Comparison of ENCODE assay signal across 8 mouse cellular contexts in the genomic region with DNA sequence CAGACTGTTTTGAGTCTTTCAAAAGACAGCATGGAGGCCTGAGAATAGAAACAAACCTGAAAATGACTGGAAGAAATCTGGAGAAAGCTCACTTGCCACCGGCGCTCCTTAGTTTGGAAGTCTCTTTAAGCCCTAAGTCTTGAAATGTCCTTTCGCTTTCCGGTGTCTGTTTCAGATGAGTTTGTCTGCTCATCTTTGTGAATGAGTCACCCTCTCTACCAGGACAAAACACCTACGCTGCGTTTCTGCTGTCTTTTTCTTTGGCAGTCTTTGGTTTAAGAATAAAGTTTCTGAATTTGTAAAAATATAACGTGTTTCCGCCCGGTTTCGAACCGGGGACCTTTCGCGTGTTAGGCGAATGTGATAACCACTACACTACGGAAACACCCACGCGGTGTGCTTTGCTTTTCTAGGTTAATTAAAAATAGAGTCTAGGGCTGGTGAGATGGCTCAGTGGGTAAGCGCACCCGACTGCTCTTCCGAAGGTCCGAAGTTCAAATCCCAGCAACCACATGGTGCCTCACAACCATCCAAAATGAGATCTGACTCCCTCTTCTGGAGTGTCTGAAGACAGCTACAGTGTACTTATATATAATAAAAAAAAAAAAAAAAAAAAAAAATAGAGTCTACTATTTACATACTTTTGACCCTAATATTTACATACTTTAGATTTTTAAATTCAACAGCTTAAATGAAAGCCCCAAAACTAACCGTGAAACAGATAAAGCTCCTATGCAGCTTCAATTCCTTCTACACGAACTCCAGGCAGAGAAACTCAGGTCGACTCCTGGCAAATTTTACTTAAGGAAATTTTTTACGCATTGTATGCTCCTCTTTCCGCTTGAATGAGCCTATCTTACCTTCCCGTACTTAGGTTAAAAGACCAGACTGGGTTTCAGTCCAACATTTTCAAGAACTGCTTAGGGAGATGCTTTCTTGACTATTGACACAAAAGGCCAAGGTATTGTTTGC. TPM values are rescaled to one million over a fixed set of nuclear protein-coding genes. Genes with fewer than 3 reads are reported as not detected.
DNase-seq lines count a peak whose midpoint lies in the region; ATAC-seq and TF ChIP-seq lines count a peak whose summit lies in the region.

No protein-coding gene starts in this region.

- peak; percentile 72 for ATAC-seq in erythroid progenitor cell, adult 5-6 weeks (replicated peaks; ENCODE audit: low FRiP score, poor library complexity, severe bottlenecking)
- ATAC-seq in heart, embryonic 15.5 days (replicated peaks; ENCODE audit: insufficient number of reproducible peaks, insufficient read depth, low FRiP score, low read depth) = 0 out of 2 replicates have a peak, but pooled peaks have one; percentile 53
- ATAC-seq in liver, embryonic 15.5 days (ENCODE audit: insufficient read depth) = peak; percentile 73
- peak; percentile 66; the same call in 1 of the 2 replicates for ATAC-seq in neural tube, embryonic 14.5 days (ENCODE audit: low read depth)

- H3K36me3 ChIP-seq in ES-Bruce4 (ENCODE audit: control insufficient read depth, insufficient read depth, low read length, poor library complexity, severe bottlenecking) = no peaks in the 10 kb centered on the region
- H3K36me3 ChIP-seq in heart, embryonic 15.5 days = no peaks in the 10 kb centered on the region
- H3K36me3 ChIP-seq in liver, embryonic 15.5 days (replicated peaks) = no peaks in the 10 kb centered on the region
- H3K36me3 ChIP-seq in neural tube, embryonic 14.5 days (ENCODE audit: control insufficient read depth, insufficient read depth, low read length) = no peaks in the 10 kb centered on the region

- 16% methylated on average over 27 of the region's 27 CpGs for WGBS in heart, embryonic 15.5 days
- WGBS in liver, embryonic 15.5 days (ENCODE audit: insufficient replicate concordance) = 14% methylated on average over 27 of the region's 27 CpGs
- WGBS in neural tube, embryonic 14.5 days = 17% methylated on average over 27 of the region's 27 CpGs

- peak overlapping the region; percentile 45 for H3K4me3 ChIP-seq in ES-Bruce4 (ENCODE audit: low read depth, low read length)
- 0 out of 2 replicates have a peak overlapping the region, but pooled peaks have one; percentile 28 for H3K4me3 ChIP-seq in heart, embryonic 15.5 days
- H3K4me3 ChIP-seq in liver, embryonic 15.5 days (replicated peaks) = peak overlapping the region; percentile 7
- H3K4me3 ChIP-seq in neural tube, embryonic 14.5 days (ENCODE audit: low read depth, low read length) = no peak overlapping the region

- H3K27me3 ChIP-seq in ES-Bruce4 (ENCODE audit: control insufficient read depth, insufficient read depth, low read length, poor library complexity, severe bottlenecking) = peaks cover 3% of the 10 kb centered on the region; the same call in 1 of the 2 replicates
- peaks cover 53% of the 10 kb centered on the region for H3K27me3 ChIP-seq in heart, embryonic 15.5 days
- H3K27me3 ChIP-seq in liver, embryonic 15.5 days = peaks cover 44% of the 10 kb centered on the region
- H3K27me3 ChIP-seq in neural tube, embryonic 14.5 days (ENCODE audit: control insufficient read depth, insufficient read depth, low read length) = peaks cover 72% of the 10 kb centered on the region

- H3K4me2 ChIP-seq in heart, embryonic 15.5 days = peak overlapping the region; percentile 55
- H3K4me2 ChIP-seq in liver, embryonic 15.5 days = peak overlapping the region; percentile 41
- no peak overlapping the region for H3K4me2 ChIP-seq in neural tube, embryonic 14.5 days (ENCODE audit: low read depth, low read length)

- DNase-seq in adrenal gland, postnatal 14 days = peak; percentile 80
- peak; percentile 65 to 76 for DNase-seq in kidney, postnatal 36 days
- DNase-seq in thymus, postnatal 36 days = peak; percentile 77 to 81

- no peaks in the 10 kb centered on the region for H3K9me3 ChIP-seq in ES-Bruce4 (replicated peaks; ENCODE audit: control insufficient read depth, insufficient read depth, low read length, poor library complexity, severe bottlenecking)
- no peaks in the 10 kb centered on the region for H3K9me3 ChIP-seq in heart, embryonic 15.5 days (replicated peaks)
- no peaks in the 10 kb centered on the region for H3K9me3 ChIP-seq in liver, embryonic 15.5 days (replicated peaks)
- no peaks in the 10 kb centered on the region for H3K9me3 ChIP-seq in neural tube, embryonic 14.5 days (ENCODE audit: control insufficient read depth, low read length)

- no peak for TF ChIP-seq EP300 in ES-Bruce4 (IDR thresholded peaks at IDR 0.05; ENCODE audit: insufficient read depth, low read depth, low read length)

- H3K4me1 ChIP-seq in ES-Bruce4 (ENCODE audit: control insufficient read depth, insufficient read depth, low read length) = no peaks in the 10 kb centered on the region
- H3K4me1 ChIP-seq in heart, embryonic 15.5 days (replicated peaks) = peaks cover 10% of the 10 kb centered on the region
- H3K4me1 ChIP-seq in liver, embryonic 15.5 days (replicated peaks) = peaks cover 30% of the 10 kb centered on the region
- H3K4me1 ChIP-seq in neural tube, embryonic 14.5 days (ENCODE audit: control insufficient read depth, insufficient read depth, low read length) = no peaks in the 10 kb centered on the region

- no peak overlapping the region for H3K27ac ChIP-seq in ES-Bruce4 (ENCODE audit: insufficient read depth, low read length)
- no peak overlapping the region for H3K27ac ChIP-seq in heart, embryonic 15.5 days
- H3K27ac ChIP-seq in liver, embryonic 15.5 days (replicated peaks) = no peak overlapping the region
- H3K27ac ChIP-seq in neural tube, embryonic 14.5 days (ENCODE audit: low read depth, low read length) = no peak overlapping the region

- H3K9ac ChIP-seq in ES-Bruce4 (ENCODE audit: low read depth, poor library complexity, severe bottlenecking) = peak overlapping the region; percentile 63
- H3K9ac ChIP-seq in heart, embryonic 15.5 days = no peak overlapping the region
- no peak overlapping the region for H3K9ac ChIP-seq in liver, embryonic 15.5 days
- no peak overlapping the region for H3K9ac ChIP-seq in neural tube, embryonic 14.5 days (replicated peaks; ENCODE audit: low read depth, low read length)

- no peak for TF ChIP-seq POLR2A in ES-Bruce4 (IDR thresholded peaks at IDR 0.05; ENCODE audit: insufficient read depth, low read length)

- TF ChIP-seq CTCF in ES-Bruce4 (IDR thresholded peaks at IDR 0.05; ENCODE audit: low read depth, low read length) = no peak

RNA-seq across cellular contexts. Expression of a gene that starts 6.2 kb away (rescaled TPM):
- 4.1 and 6.9 TPM in 2 replicates for polyA plus RNA-seq in ES-Bruce4 (2011; ENCODE audit: insufficient read depth, insufficient read length, low read depth, missing spikeins)
- 0.74 TPM in 1 of 2 replicates, not detected in the other for total RNA-seq in adrenal gland, postnatal 14 days (2021)
- 4.0 TPM in 1 of 2 replicates, not detected in the other for total RNA-seq in erythroid progenitor cell, adult 5-6 weeks (2015; ENCODE audit: low replicate concordance)
- not detected in 2 replicates for total RNA-seq in erythroid progenitor cell, adult 5-6 weeks (2017; ENCODE audit: low replicate concordance)
- 9.5 and 113 TPM in 2 replicates for polyA plus RNA-seq in heart, embryonic 15.5 days (2015; fragmentation: Nextera tagmentation; extraction: Ambion mirVana)
- 0.62 and 1.0 TPM in 2 replicates for polyA plus RNA-seq in liver, embryonic 15.5 days (2015; fragmentation: Nextera tagmentation; extraction: Ambion mirVana)
- polyA plus RNA-seq in neural tube, embryonic 14.5 days (2014; fragmentation: Nextera tagmentation; extraction: Ambion mirVana) = not detected in 2 replicates

RNA-seq across cellular contexts. Expression of a gene that starts 19.6 kb away (rescaled TPM):
- 13.0 and 17.2 TPM in 2 replicates for polyA plus RNA-seq in ES-Bruce4 (2011; ENCODE audit: insufficient read depth, insufficient read length, low read depth, missing spikeins)
- 203 and 342 TPM in 2 replicates for total RNA-seq in adrenal gland, postnatal 14 days (2021)
- total RNA-seq in erythroid progenitor cell, adult 5-6 weeks (2015; ENCODE audit: low replicate concordance) = 4.6 TPM in 1 of 2 replicates, not detected in the other
- 2,615 and 4,600 TPM in 2 replicates for total RNA-seq in erythroid progenitor cell, adult 5-6 weeks (2017; ENCODE audit: low replicate concordance)
- 3.5 TPM in 1 of 2 replicates, not detected in the other for polyA plus RNA-seq in heart, embryonic 15.5 days (2015; fragmentation: Nextera tagmentation; extraction: Ambion mirVana)
- 9.5 and 11.4 TPM in 2 replicates for polyA plus RNA-seq in liver, embryonic 15.5 days (2015; fragmentation: Nextera tagmentation; extraction: Ambion mirVana)
- polyA plus RNA-seq in neural tube, embryonic 14.5 days (2014; fragmentation: Nextera tagmentation; extraction: Ambion mirVana) = not detected in 2 replicates

RNA-seq across cellular contexts. Expression of a gene that starts 19.9 kb away (rescaled TPM):
- 54.4 and 58.6 TPM in 2 replicates for polyA plus RNA-seq in ES-Bruce4 (2011; ENCODE audit: insufficient read depth, insufficient read length, low read depth, missing spikeins)
- total RNA-seq in adrenal gland, postnatal 14 days (2021) = 207 and 301 TPM in 2 replicates
- total RNA-seq in erythroid progenitor cell, adult 5-6 weeks (2015; ENCODE audit: low replicate concordance) = 206 and 707 TPM in 2 replicates
- 2,593 and 2,906 TPM in 2 replicates for total RNA-seq in erythroid progenitor cell, adult 5-6 weeks (2017; ENCODE audit: low replicate concordance)
- polyA plus RNA-seq in heart, embryonic 15.5 days (2015; fragmentation: Nextera tagmentation; extraction: Ambion mirVana) = 1.6 and 1.7 TPM in 2 replicates
- polyA plus RNA-seq in liver, embryonic 15.5 days (2015; fragmentation: Nextera tagmentation; extraction: Ambion mirVana) = 4.4 and 5.4 TPM in 2 replicates
- polyA plus RNA-seq in neural tube, embryonic 14.5 days (2014; fragmentation: Nextera tagmentation; extraction: Ambion mirVana) = 0.98 TPM in 1 of 2 replicates, not detected in the other

RNA-seq across cellular contexts. Expression of a gene that starts 25.4 kb away (rescaled TPM):
- 5.6 and 6.5 TPM in 2 replicates for polyA plus RNA-seq in ES-Bruce4 (2011; ENCODE audit: insufficient read depth, insufficient read length, low read depth, missing spikeins)
- total RNA-seq in adrenal gland, postnatal 14 days (2021) = 104 and 144 TPM in 2 replicates
- 116 and 173 TPM in 2 replicates for total RNA-seq in erythroid progenitor cell, adult 5-6 weeks (2015; ENCODE audit: low replicate concordance)
- 364 and 489 TPM in 2 replicates for total RNA-seq in erythroid progenitor cell, adult 5-6 weeks (2017; ENCODE audit: low replicate concordance)
- 8.6 and 12.1 TPM in 2 replicates for polyA plus RNA-seq in heart, embryonic 15.5 days (2015; fragmentation: Nextera tagmentation; extraction: Ambion mirVana)
- 40.8 and 42.0 TPM in 2 replicates for polyA plus RNA-seq in liver, embryonic 15.5 days (2015; fragmentation: Nextera tagmentation; extraction: Ambion mirVana)
- 5.7 and 5.8 TPM in 2 replicates for polyA plus RNA-seq in neural tube, embryonic 14.5 days (2014; fragmentation: Nextera tagmentation; extraction: Ambion mirVana)

RNA-seq across cellular contexts. Expression of a gene that starts 27.0 kb away (rescaled TPM):
- 6.3 and 7.9 TPM in 2 replicates for polyA plus RNA-seq in ES-Bruce4 (2011; ENCODE audit: insufficient read depth, insufficient read length, low read depth, missing spikeins)
- 114 and 174 TPM in 2 replicates for total RNA-seq in adrenal gland, postnatal 14 days (2021)
- total RNA-seq in erythroid progenitor cell, adult 5-6 weeks (2015; ENCODE audit: low replicate concordance) = 142 and 172 TPM in 2 replicates
- 3,967 and 4,951 TPM in 2 replicates for total RNA-seq in erythroid progenitor cell, adult 5-6 weeks (2017; ENCODE audit: low replicate concordance)
- 11.2 and 12.4 TPM in 2 replicates for polyA plus RNA-seq in heart, embryonic 15.5 days (2015; fragmentation: Nextera tagmentation; extraction: Ambion mirVana)
- polyA plus RNA-seq in liver, embryonic 15.5 days (2015; fragmentation: Nextera tagmentation; extraction: Ambion mirVana) = 13.0 and 22.6 TPM in 2 replicates
- 2.9 and 3.8 TPM in 2 replicates for polyA plus RNA-seq in neural tube, embryonic 14.5 days (2014; fragmentation: Nextera tagmentation; extraction: Ambion mirVana)
